Mouse (Mus musculus) forebrain, embryonic 15.5 days (tissue): Measurements from ENCODE around the gene Cadm4. TPM values are rescaled to one million over a fixed set of nuclear protein-coding genes. Genes with fewer than 3 reads are reported as not detected.
"Not testable (repeated sequence)": the region's sequence is repeated elsewhere in the genome, so short reads cannot be mapped to it uniquely, and the experiment has no call there.

Experiments used
- ATAC-seq: fragments of 200-750 bp; cut with Nextera tagmentation; replicated peaks from 2 replicates; pipeline ENCODE4 v1.8.0; 2017; ENCODE audit warnings: mild to moderate bottlenecking, moderate TSS enrichment, moderate library complexity
- H3K27ac ChIP-seq: fragments of 300-500 bp; sonication (generic); replicated peaks from 2 replicates; pipeline ENCODE4 v1.5.1; 2015; ENCODE audit warnings: mild to moderate bottlenecking, inconsistent platforms
- H3K27me3 ChIP-seq: fragments of 300-500 bp; sonication (generic); 2 replicates; pipeline ENCODE4 v1.6.1; 2015; ENCODE audit warnings: inconsistent platforms
- H3K36me3 ChIP-seq: fragments of 300-500 bp; sonication (generic); 2 replicates; pipeline ENCODE4 v1.6.1; 2015; ENCODE audit warnings: mild to moderate bottlenecking, inconsistent platforms
- H3K4me1 ChIP-seq: fragments of 300-500 bp; sonication (generic); 2 replicates; pipeline ENCODE4 v1.6.1; 2015; ENCODE audit warnings: inconsistent platforms
- H3K4me2 ChIP-seq: fragments of 300-500 bp; sonication (generic); replicated peaks from 2 replicates; pipeline ENCODE4 v1.6.1; 2015; ENCODE audit warnings: mild to moderate bottlenecking, inconsistent platforms
- H3K4me3 ChIP-seq: fragments of 300-500 bp; sonication (generic); 2 replicates; pipeline ENCODE4 v1.5.1; 2015; ENCODE audit warnings: mild to moderate bottlenecking, inconsistent platforms
- H3K9ac ChIP-seq: fragments of 300-500 bp; sonication (generic); replicated peaks from 2 replicates; pipeline ENCODE4 v1.6.1; 2015; ENCODE audit warnings: mild to moderate bottlenecking, inconsistent platforms
- H3K9me3 ChIP-seq: fragments of 300-500 bp; sonication (generic); 2 replicates; pipeline ENCODE4 v1.6.1; 2016; ENCODE audit warnings: inconsistent platforms
- WGBS: fragments of 180-500 bp; shearing (Covaris S2); methylation state at CpG from one replicate; pipeline ENCODE4 v1.1.7; 2015; ENCODE audit warnings: mixed read lengths; 5-methylcytosine and 5-hydroxymethylcytosine counted together
- polyA plus RNA-seq: library from polyadenylated mRNA; unstranded; fragments of >200 nt; fragmentation: Nextera tagmentation; extraction: Ambion mirVana; gene quantifications from 2 replicates; pipeline ENCODE4 v1.2.1, GENCODE M21; 2015

The Cadm4 gene
- polyA plus RNA-seq, 1 experiment from 2014 or later = 76.4 TPM

DNA sequence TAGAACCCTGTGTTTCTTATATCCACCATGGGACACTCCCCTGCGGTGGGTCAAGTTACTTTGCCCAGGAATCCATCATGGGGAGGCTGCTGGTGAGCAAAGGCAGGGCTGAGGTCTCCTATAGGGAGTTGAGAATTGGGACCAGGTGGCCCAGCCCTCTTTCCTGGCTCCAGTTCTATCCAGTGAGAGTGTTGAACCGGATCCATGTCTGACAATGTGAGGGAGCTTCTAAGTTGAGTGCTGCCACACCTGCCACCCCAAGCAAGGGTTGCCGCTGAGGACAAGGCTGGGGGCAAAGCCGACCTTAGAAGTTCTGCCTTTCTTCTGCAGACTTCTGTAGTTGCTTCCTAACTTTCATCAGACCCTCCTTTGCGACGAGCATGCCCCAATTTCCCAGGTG is 1.5 kb downstream of the Cadm4 start:
- WGBS = 49% methylated on average over 6 of the region's 6 CpGs
- ATAC-seq, H3K36me3 ChIP-seq, H3K27ac ChIP-seq, H3K27me3 ChIP-seq, H3K9me3 ChIP-seq: not testable (repeated sequence)
- H3K4me2 ChIP-seq = peak overlapping the region; percentile 79
- peak overlapping the region; percentile 85 for H3K4me3 ChIP-seq
- peak overlapping the region; percentile 92 for H3K9ac ChIP-seq
- peaks cover 76% of the 10 kb centered on the region for H3K4me1 ChIP-seq

DNA sequence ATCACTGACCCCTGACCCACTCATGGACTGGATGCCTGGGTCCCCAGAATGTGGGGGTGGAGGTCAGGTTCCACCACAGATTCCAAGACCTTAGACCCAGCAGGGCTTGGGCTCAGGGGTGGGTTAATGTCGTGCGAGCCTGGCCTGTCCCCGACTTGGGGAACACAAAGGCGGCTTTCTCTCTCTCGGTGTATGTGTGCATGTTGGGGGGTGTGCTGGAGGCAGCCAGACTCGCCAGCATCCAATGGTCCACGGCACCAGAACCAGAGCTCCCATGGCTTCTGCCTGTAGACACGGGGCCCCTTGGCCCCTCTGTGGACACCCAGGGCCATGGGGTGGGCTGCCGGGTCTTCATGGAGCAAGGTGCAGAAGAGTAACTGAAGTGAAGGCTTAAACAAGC is 3.7 kb downstream of the Cadm4 start:
- no peaks in the 10 kb centered on the region for H3K9me3 ChIP-seq
- H3K27ac ChIP-seq = peak overlapping the region; percentile 80
- H3K4me2 ChIP-seq = peak overlapping the region; percentile 79
- peak overlapping the region; percentile 32 for H3K4me3 ChIP-seq
- 72% methylated on average over 9 of the region's 9 CpGs for WGBS
- H3K9ac ChIP-seq = peak overlapping the region; percentile 52; the same call in 1 of the 2 replicates
- no peaks in the 10 kb centered on the region for H3K27me3 ChIP-seq
- peaks cover 11% of the 10 kb centered on the region for H3K36me3 ChIP-seq
- ATAC-seq = no peak
- H3K4me1 ChIP-seq = peaks cover 71% of the 10 kb centered on the region

DNA sequence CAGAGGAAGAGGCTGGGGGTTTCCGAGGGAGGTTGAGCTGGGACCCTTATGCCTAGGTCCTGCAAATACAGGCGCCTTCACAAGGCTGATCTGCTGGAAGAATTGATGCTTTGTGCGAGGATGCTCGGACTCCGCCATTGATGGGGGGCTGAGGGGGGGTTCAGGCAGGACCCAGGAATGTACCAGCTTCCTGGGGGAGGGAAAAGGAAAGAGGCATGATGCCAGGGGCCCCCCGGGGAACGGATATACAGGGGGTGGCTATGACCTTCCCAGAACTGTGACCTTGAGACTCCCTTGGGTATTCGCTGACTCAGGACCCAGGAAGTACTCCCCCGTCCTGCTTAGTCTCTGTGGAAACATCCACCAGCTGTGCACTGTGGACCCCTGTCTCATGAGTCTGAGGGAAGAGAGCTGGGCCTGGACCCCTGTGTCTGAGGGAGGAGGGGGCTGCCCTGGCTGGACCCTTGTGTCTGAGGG is 4.9 kb downstream of the Cadm4 start:
- WGBS = 25% methylated on average over 9 of the region's 9 CpGs
- ATAC-seq = peak; percentile 51
- Histone ChIP-seq H3K9ac (peak overlapping the region; percentile 52), H3K4me2 (peak overlapping the region; percentile 79), H3K4me3 (peak overlapping the region; percentile 32), H3K9me3 (no peaks in the 10 kb centered on the region), H3K36me3 (peaks cover 11% of the 10 kb centered on the region), H3K27ac (peak overlapping the region; percentile 80), H3K4me1 (peaks cover 61% of the 10 kb centered on the region), H3K27me3 (no peaks in the 10 kb centered on the region)

DNA sequence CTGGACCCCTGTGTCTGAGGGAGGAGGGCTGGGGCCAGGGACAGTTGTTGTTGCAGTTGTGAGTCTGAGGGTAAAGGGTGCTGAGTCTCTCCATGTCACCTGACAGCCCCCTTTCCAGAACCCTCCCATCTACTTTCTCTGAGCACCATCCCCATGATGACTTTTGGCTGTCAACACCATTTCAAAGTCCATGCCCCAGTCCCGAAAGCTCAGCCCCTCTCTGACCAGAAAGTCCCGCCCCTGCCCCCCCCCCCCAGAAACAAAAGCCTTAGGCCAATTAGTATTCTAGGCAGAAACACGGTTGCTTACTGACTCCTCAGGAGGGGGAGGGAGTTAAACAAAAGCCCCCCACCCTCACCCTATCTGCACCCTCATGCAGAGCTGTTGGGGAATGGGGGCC is 5.6 kb downstream of the Cadm4 start:
- H3K4me1 ChIP-seq = peaks cover 61% of the 10 kb centered on the region
- H3K9me3 ChIP-seq = no peaks in the 10 kb centered on the region
- peak overlapping the region; percentile 79 for H3K4me2 ChIP-seq
- H3K36me3 ChIP-seq = peaks cover 11% of the 10 kb centered on the region
- peak overlapping the region; percentile 80 for H3K27ac ChIP-seq
- H3K27me3 ChIP-seq = no peaks in the 10 kb centered on the region
- ATAC-seq = no peak
- peak overlapping the region; percentile 32; the same call in 1 of the 2 replicates for H3K4me3 ChIP-seq
- H3K9ac ChIP-seq = 0 out of 2 replicates have a peak overlapping the region, but pooled peaks have one; percentile 40
- 3% methylated on average over 3 of the region's 3 CpGs for WGBS

DNA sequence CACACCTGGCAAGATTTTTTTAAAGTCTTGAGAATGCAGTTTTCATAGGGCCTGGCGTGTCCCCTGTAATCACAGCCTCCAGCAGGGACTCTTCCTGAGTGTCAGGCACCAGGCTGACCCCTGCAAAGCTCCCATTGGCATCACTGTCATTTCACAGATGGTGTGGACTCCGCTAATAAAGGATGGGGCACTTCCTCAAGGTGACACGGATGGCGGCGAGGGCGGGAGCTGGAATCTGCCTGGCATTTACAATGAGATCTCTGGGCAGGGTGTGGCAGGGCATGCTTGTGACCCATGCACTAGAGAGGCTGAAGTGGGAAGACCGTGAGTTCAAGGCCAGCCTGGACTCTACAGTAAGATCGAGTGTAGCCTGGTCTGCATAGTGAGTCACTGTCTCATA is 6.5 kb downstream of the Cadm4 start:
- H3K9ac ChIP-seq = no peak overlapping the region
- peaks cover 55% of the 10 kb centered on the region for H3K4me1 ChIP-seq
- H3K4me3 ChIP-seq = no peak overlapping the region
- peaks cover 11% of the 10 kb centered on the region for H3K36me3 ChIP-seq
- ATAC-seq = no peak
- no peaks in the 10 kb centered on the region for H3K27me3 ChIP-seq
- WGBS = 86% methylated on average over 8 of the region's 8 CpGs
- H3K27ac ChIP-seq = peak overlapping the region; percentile 11; the same call in 1 of the 2 replicates
- no peaks in the 10 kb centered on the region for H3K9me3 ChIP-seq
- H3K4me2 ChIP-seq = no peak overlapping the region

DNA sequence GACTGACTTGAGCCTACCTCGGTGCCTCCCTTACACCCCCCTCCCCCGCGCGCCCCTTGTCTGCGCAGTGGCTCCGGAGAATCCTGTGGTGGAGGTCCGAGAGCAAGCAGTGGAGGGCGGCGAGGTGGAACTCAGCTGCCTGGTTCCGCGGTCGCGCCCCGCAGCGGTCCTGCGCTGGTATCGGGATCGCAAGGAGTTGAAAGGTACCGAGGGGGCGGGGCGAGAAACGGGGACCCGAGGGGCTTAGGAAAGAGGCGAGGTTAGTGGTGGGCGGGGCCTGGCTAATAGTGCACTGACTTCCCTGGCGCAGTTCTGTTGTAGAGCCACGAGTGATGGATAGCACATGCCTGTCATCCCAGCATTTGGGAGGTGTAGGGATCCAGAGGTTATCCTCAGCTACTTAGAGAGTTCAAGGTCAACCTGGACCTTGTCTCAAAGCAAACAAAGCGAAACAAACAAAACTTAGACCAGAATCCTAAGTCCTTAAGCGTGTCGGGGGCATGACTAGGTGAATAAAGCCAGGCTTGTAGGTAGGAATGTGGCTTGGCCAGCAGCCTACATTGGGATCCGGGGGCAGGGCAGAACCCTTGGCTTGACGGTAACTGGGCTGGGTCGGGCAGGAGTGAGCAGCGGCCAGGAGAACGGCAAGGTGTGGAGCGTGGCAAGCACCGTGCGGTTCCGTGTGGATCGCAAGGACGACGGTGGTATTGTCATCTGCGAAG is 18.2 kb downstream of the Cadm4 start:
- Histone ChIP-seq H3K4me1 (peaks cover 17% of the 10 kb centered on the region), H3K9ac (no peak overlapping the region), H3K4me3 (no peak overlapping the region), H3K9me3 (no peaks in the 10 kb centered on the region), H3K27me3 (no peaks in the 10 kb centered on the region), H3K27ac (no peak overlapping the region), H3K4me2 (0 out of 2 replicates have a peak overlapping the region, but pooled peaks have one; percentile 10), H3K36me3 (peaks cover 38% of the 10 kb centered on the region)
- ATAC-seq = no peak
- WGBS = 24% methylated on average over 43 of the region's 43 CpGs

DNA sequence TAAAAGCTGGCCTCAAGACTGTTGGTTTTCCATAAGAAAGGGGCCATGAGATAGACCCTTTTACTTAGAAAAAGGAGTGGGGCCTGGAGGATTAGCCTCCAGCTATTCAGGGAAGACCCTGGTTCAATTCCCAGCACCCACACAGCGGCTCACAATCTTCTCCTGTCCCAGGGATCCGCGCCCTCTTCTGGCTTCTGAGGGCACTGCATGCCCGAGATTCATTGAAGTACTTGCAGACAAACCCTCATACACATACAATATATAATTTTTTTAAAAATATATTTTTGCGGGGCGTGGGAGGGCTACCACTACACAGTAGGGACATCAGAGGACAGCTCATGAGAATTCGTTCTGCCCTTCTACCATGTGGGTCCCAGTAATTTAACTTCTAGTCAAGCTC is 19.1 kb downstream of the Cadm4 start:
- no peak overlapping the region for H3K27ac ChIP-seq
- WGBS = 45% methylated on average over 7 of the region's 7 CpGs
- no peak for ATAC-seq
- H3K4me2 ChIP-seq = no peak overlapping the region
- peaks cover 38% of the 10 kb centered on the region for H3K36me3 ChIP-seq
- H3K27me3 ChIP-seq = no peaks in the 10 kb centered on the region
- peaks cover 26% of the 10 kb centered on the region for H3K4me1 ChIP-seq
- no peaks in the 10 kb centered on the region for H3K9me3 ChIP-seq
- no peak overlapping the region for H3K9ac ChIP-seq
- no peak overlapping the region for H3K4me3 ChIP-seq

DNA sequence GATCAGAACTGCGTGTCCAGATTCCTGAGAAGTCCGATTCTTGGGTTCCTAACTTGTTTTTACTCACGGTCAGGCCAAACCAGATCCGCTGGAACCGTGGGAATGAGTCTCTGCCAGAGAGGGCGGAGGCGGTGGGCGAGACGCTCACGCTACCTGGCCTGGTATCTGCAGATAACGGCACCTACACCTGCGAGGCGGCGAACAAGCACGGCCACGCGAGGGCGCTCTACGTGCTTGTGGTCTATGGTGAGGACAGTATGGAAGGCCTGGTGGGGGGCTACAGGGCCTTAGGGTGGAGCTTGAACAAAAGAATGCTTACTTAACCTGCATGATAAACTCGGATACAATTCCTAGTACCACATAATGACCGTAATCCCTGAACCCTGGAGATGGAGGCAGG is 19.7 kb downstream of the Cadm4 start:
- Histone ChIP-seq H3K9ac (no peak overlapping the region), H3K36me3 (peaks cover 38% of the 10 kb centered on the region), H3K27me3 (no peaks in the 10 kb centered on the region), H3K4me3 (no peak overlapping the region), H3K27ac (no peak overlapping the region), H3K4me1 (peaks cover 31% of the 10 kb centered on the region), H3K9me3 (no peaks in the 10 kb centered on the region), H3K4me2 (no peak overlapping the region)
- 58% methylated on average over 21 of the region's 21 CpGs for WGBS
- ATAC-seq = no peak

DNA sequence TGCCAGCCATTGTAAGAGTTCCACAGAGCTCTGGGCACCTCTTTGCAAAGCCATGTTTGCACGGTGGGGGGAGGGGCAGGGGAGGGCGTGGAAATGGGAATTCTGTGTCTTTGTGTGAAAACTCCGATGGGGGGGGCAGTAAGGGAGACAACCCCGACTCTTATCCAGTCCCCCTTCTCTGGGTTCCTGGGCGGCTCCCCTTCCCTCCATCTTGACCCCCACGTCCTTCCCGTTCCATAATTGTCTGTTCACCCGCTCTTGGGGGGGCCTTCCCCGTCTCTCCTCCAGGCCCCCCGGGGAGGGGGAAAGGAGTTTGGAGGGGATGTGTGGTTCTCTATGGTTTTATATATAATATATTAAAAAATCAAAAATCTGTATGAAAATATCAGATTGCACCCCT is 22.2 kb downstream of the Cadm4 start:
- H3K36me3 ChIP-seq = peaks cover 38% of the 10 kb centered on the region
- no peak overlapping the region for H3K4me2 ChIP-seq
- H3K4me1 ChIP-seq = peaks cover 39% of the 10 kb centered on the region
- no peaks in the 10 kb centered on the region for H3K9me3 ChIP-seq
- H3K27me3 ChIP-seq = no peaks in the 10 kb centered on the region
- 27% methylated on average over 10 of the region's 10 CpGs for WGBS
- peak overlapping the region; percentile 100; the same call in 1 of the 2 replicates for H3K27ac ChIP-seq
- H3K9ac ChIP-seq = no peak overlapping the region
- ATAC-seq = no peak
- no peak overlapping the region for H3K4me3 ChIP-seq

DNA sequence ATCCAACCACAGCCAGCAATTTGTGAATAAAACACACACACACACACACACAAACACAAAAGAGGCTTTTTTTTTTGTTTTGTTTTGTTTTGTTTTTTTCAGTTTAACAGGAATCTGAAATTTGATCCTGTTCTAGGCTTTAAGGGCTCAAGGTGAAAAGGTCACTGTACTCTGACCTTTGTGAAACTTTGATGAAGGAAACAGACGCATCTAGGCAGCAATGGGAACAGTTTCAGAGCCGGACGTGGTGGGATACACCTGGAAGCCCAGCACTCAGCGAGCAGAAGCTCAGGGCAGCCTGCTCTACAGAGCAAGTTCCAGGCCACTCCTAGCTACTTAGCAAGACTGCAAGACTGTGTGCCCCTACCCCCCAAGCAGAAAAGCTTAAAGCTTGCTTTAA is 23.0 kb downstream of the Cadm4 start:
- Histone ChIP-seq H3K4me1 (peaks cover 44% of the 10 kb centered on the region), H3K27ac (peak overlapping the region; percentile 100), H3K4me3 (no peak overlapping the region), H3K27me3 (no peaks in the 10 kb centered on the region), H3K36me3 (peaks cover 35% of the 10 kb centered on the region), H3K9ac (no peak overlapping the region), H3K9me3 (no peaks in the 10 kb centered on the region), H3K4me2 (no peak overlapping the region)
- ATAC-seq = no peak
- WGBS = 29% methylated on average over 4 of the region's 4 CpGs

DNA sequence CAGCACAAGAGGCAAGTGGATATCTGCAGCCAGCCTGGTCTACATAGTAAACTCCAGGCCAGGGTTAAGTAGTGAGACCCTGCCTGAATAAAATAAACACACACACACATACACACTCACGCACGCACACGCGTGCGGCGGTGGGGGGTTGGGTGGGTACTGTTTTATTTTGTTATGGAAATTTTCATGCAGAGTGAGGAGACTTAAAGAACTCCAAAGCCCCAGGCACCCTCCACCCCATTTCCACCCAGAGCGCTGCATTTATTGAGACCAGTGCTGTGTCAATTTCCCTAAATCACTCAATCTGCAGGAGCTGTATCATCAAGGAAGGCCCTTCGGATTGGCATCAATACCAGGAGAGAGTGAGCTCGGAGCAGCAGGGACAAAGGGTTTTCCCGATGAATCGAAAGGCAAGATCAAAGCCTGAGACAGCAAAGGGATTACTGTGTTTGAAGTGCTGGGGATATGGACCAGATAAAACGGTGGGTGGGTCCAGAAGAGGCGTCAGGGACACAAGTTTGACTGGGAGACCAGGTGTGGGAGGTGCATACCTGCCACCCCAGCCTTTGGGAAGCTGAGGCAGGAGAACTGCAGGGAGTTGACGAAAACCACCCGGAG is 23.7 kb downstream of the Cadm4 start:
- Histone ChIP-seq H3K4me2 (peak overlapping the region; percentile 52), H3K9me3 (no peaks in the 10 kb centered on the region), H3K27ac (peak overlapping the region; percentile 100), H3K4me3 (peak overlapping the region; percentile 82), H3K9ac (peak overlapping the region; percentile 97), H3K36me3 (peaks cover 28% of the 10 kb centered on the region), H3K27me3 (no peaks in the 10 kb centered on the region), H3K4me1 (peaks cover 50% of the 10 kb centered on the region)
- no peak for ATAC-seq
- WGBS = 6% methylated on average over 15 of the region's 15 CpGs

DNA sequence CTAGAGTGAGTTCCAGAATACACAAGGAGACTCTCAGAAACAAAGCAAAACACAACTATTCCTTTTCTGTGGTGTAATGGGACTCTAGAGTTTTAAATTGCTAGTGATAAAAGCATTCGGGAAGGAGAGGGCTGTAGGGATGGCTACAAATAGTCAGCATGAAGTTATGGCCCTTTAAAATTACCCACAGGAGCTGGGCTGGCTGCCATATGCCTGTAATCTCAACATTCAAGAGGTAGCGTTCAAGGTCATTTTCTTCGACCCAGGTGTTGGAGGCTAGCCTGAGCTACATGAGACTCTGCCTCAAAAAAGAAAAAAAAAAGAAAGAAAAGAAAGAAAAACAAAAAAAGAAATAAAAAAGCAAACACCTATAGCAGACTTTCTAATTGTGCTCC is 24.2 kb downstream of the Cadm4 start:
- peak overlapping the region; percentile 52 for H3K4me2 ChIP-seq
- peak overlapping the region; percentile 100 for H3K27ac ChIP-seq
- peak overlapping the region; percentile 82 for H3K4me3 ChIP-seq
- peaks cover 54% of the 10 kb centered on the region for H3K4me1 ChIP-seq
- H3K36me3 ChIP-seq = peaks cover 28% of the 10 kb centered on the region
- no peaks in the 10 kb centered on the region for H3K9me3 ChIP-seq
- H3K9ac ChIP-seq = peak overlapping the region; percentile 97
- no peak for ATAC-seq
- WGBS = 3% methylated on average over 3 of the region's 3 CpGs
- no peaks in the 10 kb centered on the region for H3K27me3 ChIP-seq
